Comparison of ENCODE assay signal across 9 mouse cellular contexts in the genomic region with DNA sequence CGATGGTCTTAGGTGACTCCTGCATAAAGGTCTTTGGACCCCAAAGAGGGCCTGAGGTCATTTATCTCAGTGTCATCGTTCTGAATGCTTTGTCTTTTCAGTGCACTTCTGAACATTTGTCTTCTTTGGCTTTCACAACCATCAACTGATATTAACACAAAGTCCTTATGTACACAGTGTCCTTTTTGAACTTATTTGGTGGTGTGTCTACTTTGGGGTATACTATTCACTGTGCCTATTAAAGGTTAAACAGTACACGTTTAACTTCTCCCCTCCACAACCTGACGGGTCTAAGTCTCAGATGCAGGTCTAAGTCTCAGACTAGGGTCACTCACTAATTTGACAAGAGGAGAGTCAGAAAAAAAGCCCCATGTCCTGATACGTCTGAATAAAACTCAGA. TPM values are rescaled to one million over a fixed set of nuclear protein-coding genes. Genes with fewer than 3 reads are reported as not detected.
DNase-seq lines count a peak whose midpoint lies in the region; ATAC-seq and TF ChIP-seq lines count a peak whose summit lies in the region.
"Had no signal": no experiment of that assay in that cellular context is flagged by ENCODE, and none has a peak within 500 bp of the region (broad histone marks: within the 10 kb centered on the region; RNA-seq: fewer than 3 reads in every experiment).

No protein-coding gene starts in this region.

- H3K9me3 ChIP-seq in liver, embryonic 13.5 days (replicated peaks) = no peaks in the 10 kb centered on the region

- no peak for TF ChIP-seq POLR2A in testis, adult 2 months (IDR thresholded peaks at IDR 0.05; ENCODE audit: control insufficient read depth, low read depth, low read length)

- H3K36me3 ChIP-seq in testis, adult 2 months (ENCODE audit: control insufficient read depth, insufficient read depth, low read length) = no peaks in the 10 kb centered on the region; the same call in 1 of the 2 replicates
- H3K36me3 ChIP-seq in liver, embryonic 13.5 days = peaks cover 32% of the 10 kb centered on the region

- peak overlapping the region; percentile 88 for H3K4me3 ChIP-seq in gastrocnemius, adult 2 months
- H3K4me3 ChIP-seq in testis, adult 2 months (ENCODE audit: control insufficient read depth, low read depth, low read length) = peak overlapping the region; percentile 94
- peak overlapping the region; percentile 85 for H3K4me3 ChIP-seq in liver, embryonic 13.5 days (replicated peaks)

- peak overlapping the region; percentile 94 for H3K9ac ChIP-seq in liver, embryonic 13.5 days

- H3K27me3 ChIP-seq in testis, adult 2 months (ENCODE audit: control insufficient read depth, insufficient read depth, low read length) = no peaks in the 10 kb centered on the region
- no peaks in the 10 kb centered on the region for H3K27me3 ChIP-seq in liver, embryonic 13.5 days

- no peak for DNase-seq in gastrocnemius, adult 2 months
- no peak for DNase-seq in gastrocnemius, postnatal 36 days
- DNase-seq in testis, postnatal 10 days (ENCODE audit: low spot score) = no peak
- DNase-seq in liver, embryonic 13.5 days = no peak
- no peak for DNase-seq in right cerebral cortex, postnatal 10 days (ENCODE audit: low spot score in 2 of 2)
- no peak for DNase-seq in spleen, postnatal 14 days (ENCODE audit: low spot score in 2 of 2)
- DNase-seq in cerebellum, postnatal 25 days = no peak
- DNase-seq: thymus, postnatal 36 days had no signal

- 7% methylated on average over 5 of the region's 5 CpGs for WGBS in liver, embryonic 13.5 days (ENCODE audit: insufficient replicate concordance)

- H3K4me1 ChIP-seq in testis, adult 2 months (ENCODE audit: control insufficient read depth, insufficient read depth, low read length) = peaks cover 7% of the 10 kb centered on the region
- peaks cover 42% of the 10 kb centered on the region for H3K4me1 ChIP-seq in liver, embryonic 13.5 days (replicated peaks)

- no peak for ATAC-seq in liver, embryonic 13.5 days (ENCODE audit: low read depth)

- intact Hi-C loops in gastrocnemius, adult 2 months (cut with DNase I) = loop anchor here (5.0 kb wide), 1 partner anchor 153 kb away; the partner anchor contains the start of gene Lrrfip2
- intact Hi-C loops in gastrocnemius, postnatal 36 days (cut with DNase I) = no loop called here

- peak overlapping the region; percentile 93 for H3K27ac ChIP-seq in gastrocnemius, adult 2 months
- peak overlapping the region; percentile 76 for H3K27ac ChIP-seq in testis, adult 2 months (ENCODE audit: control insufficient read depth, insufficient read depth, low read depth, low read length)
- H3K27ac ChIP-seq in liver, embryonic 13.5 days = peak overlapping the region; percentile 93

- TF ChIP-seq CTCF in gastrocnemius, adult 2 months (IDR thresholded peaks at IDR 0.05) = no peak
- TF ChIP-seq CTCF in testis, adult 2 months (IDR thresholded peaks at IDR 0.05; ENCODE audit: control insufficient read depth, insufficient read depth, insufficient replicate concordance, low read depth, low read length) = no peak

- peak overlapping the region; percentile 78 for H3K4me2 ChIP-seq in liver, embryonic 13.5 days

RNA-seq across cellular contexts. Expression of gene Mlh1, which starts 1.0 kb away (rescaled TPM):
- 1 to 10 TPM; 5.1 to 6.4 TPM for total RNA-seq in gastrocnemius, adult 2 months (2021)
- 1 to 10 TPM; 4.9 to 8.4 TPM for total RNA-seq in gastrocnemius, postnatal 36 days (2021)
- polyA plus RNA-seq in testis, adult 2 months (2012; rRNA removed) = 10.1 and 12.1 TPM in 2 replicates
- 24.7 and 29.3 TPM in 2 replicates for polyA plus RNA-seq in liver, embryonic 13.5 days (2015; fragmentation: Nextera tagmentation; extraction: Ambion mirVana)

RNA-seq across cellular contexts. Expression of gene Epm2aip1, which starts 1.1 kb away (rescaled TPM):
- 10 to 100 TPM; 21.1 to 24.7 TPM for total RNA-seq in gastrocnemius, adult 2 months (2021)
- 10 to 100 TPM; 16.1 to 22.4 TPM for total RNA-seq in gastrocnemius, postnatal 36 days (2021)
- 3.6 and 4.2 TPM in 2 replicates for polyA plus RNA-seq in testis, adult 2 months (2012; rRNA removed)
- 5.9 and 8.8 TPM in 2 replicates for polyA plus RNA-seq in liver, embryonic 13.5 days (2015; fragmentation: Nextera tagmentation; extraction: Ambion mirVana)

RNA-seq across cellular contexts. Expression of gene Trank1, which starts 40.9 kb away (rescaled TPM):
- total RNA-seq in gastrocnemius, adult 2 months (2021) = not detected
- not detected for total RNA-seq in gastrocnemius, postnatal 36 days (2021)
- polyA plus RNA-seq in testis, adult 2 months (2012; rRNA removed) = 21.3 and 25.0 TPM in 2 replicates
- polyA plus RNA-seq in liver, embryonic 13.5 days (2015; fragmentation: Nextera tagmentation; extraction: Ambion mirVana) = not detected in 2 replicates
